Mouse (Mus musculus): ENCODE measurements at regions not wholly inside any gene's neighbourhood (a gene's known extent, or its start where the extent isn't known, plus 50 kb on each side); places are given as distances from the start of the nearest gene placed in this dataset.

- no peaks in the 10 kb centered on the region for H3K79me2 ChIP-seq (replicated peaks; ENCODE audit: control insufficient read depth, insufficient read depth, low read length)
- 64% methylated on average over 2 of the region's 2 CpGs for WGBS
- H3K4me1 ChIP-seq (ENCODE audit: control insufficient read depth, insufficient read depth, low read length): no peaks in the 10 kb centered on the region; the same call in 1 of the 2 replicates
- DNase-seq: no peak
- H3K4me3 ChIP-seq: no peak overlapping the region
- intact Hi-C loops (cut with DNase I): no loop called here
- TF ChIP-seq POLR2A (IDR thresholded peaks at IDR 0.05; ENCODE audit: insufficient read depth, low read depth, low read length) (no peak), CTCF (IDR thresholded peaks at IDR 0.05) (no peak), EP300 (IDR thresholded peaks at IDR 0.05; ENCODE audit: insufficient read depth, low read depth, low read length) (no peak)
- no peak overlapping the region for H3K27ac ChIP-seq
- H3K9ac ChIP-seq (ENCODE audit: low read depth, low read length): no peak overlapping the region
- no peaks in the 10 kb centered on the region for H3K36me3 ChIP-seq (ENCODE audit: control insufficient read depth, insufficient read depth, low read length)
- no peaks in the 10 kb centered on the region for H3K27me3 ChIP-seq (ENCODE audit: control insufficient read depth, insufficient read depth, low read length)
Observed at GRCm38 (mm10) chr2:92694797-92695196, 95.3 kb downstream of the Chst1 start.

DNA sequence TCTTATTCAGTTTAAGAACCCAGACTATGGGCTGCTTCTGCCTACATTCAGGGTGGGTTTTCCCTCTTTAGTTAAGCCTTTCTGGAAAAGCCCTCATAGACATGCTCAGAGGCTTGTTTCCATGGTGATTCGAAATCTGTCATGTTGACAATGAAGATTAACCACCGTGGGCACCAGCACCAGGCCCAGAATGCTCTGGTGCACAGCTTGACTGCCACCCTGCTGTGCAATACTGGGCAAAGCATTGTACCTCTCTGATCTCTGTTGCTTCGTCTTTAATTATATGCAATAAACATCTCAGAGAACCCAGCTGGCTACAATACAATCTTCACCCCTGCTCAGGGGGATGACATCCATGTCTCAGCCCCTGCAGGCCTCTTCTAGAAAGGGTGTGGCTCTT is 96.4 kb downstream of the Chst1 start:
- Histone ChIP-seq H3K4me1 (ENCODE audit: control insufficient read depth, insufficient read depth, low read length) (no peaks in the 10 kb centered on the region; the same call in 1 of the 2 replicates), H3K36me3 (ENCODE audit: control insufficient read depth, insufficient read depth, low read length) (no peaks in the 10 kb centered on the region), H3K27ac (no peak overlapping the region), H3K9ac (ENCODE audit: low read depth, low read length) (no peak overlapping the region), H3K79me2 (replicated peaks; ENCODE audit: control insufficient read depth, insufficient read depth, low read length) (no peaks in the 10 kb centered on the region), H3K4me3 (no peak overlapping the region), H3K27me3 (ENCODE audit: control insufficient read depth, insufficient read depth, low read length) (no peaks in the 10 kb centered on the region)
- DNase-seq: no peak
- intact Hi-C loops (cut with DNase I): no loop called here
- WGBS: 64% methylated on average over 3 of the region's 3 CpGs
- TF ChIP-seq CTCF (IDR thresholded peaks at IDR 0.05) (no peak), POLR2A (IDR thresholded peaks at IDR 0.05; ENCODE audit: insufficient read depth, low read depth, low read length) (no peak), EP300 (IDR thresholded peaks at IDR 0.05; ENCODE audit: insufficient read depth, low read depth, low read length) (no peak)

- H3K79me2 ChIP-seq (replicated peaks; ENCODE audit: control insufficient read depth, insufficient read depth, low read length): no peaks in the 10 kb centered on the region
- no peaks in the 10 kb centered on the region for H3K36me3 ChIP-seq (ENCODE audit: control insufficient read depth, insufficient read depth, low read length)
- TF ChIP-seq CTCF (IDR thresholded peaks at IDR 0.05) (no peak), EP300 (IDR thresholded peaks at IDR 0.05; ENCODE audit: insufficient read depth, low read depth, low read length) (no peak), POLR2A (IDR thresholded peaks at IDR 0.05; ENCODE audit: insufficient read depth, low read depth, low read length) (no peak)
- no peaks in the 10 kb centered on the region; the same call in 1 of the 2 replicates for H3K4me1 ChIP-seq (ENCODE audit: control insufficient read depth, insufficient read depth, low read length)
- H3K9ac ChIP-seq (ENCODE audit: low read depth, low read length): no peak overlapping the region
- DNase-seq: no peak
- H3K27ac ChIP-seq: no peak overlapping the region
- H3K4me3 ChIP-seq: no peak overlapping the region
- WGBS: 83% methylated on average over 5 of the region's 5 CpGs
- no peaks in the 10 kb centered on the region for H3K27me3 ChIP-seq (ENCODE audit: control insufficient read depth, insufficient read depth, low read length)
- intact Hi-C loops (cut with DNase I): no loop called here
Observed at GRCm38 (mm10) chr2:92697721-92698120, 98.2 kb downstream of the Chst1 start.

- H3K4me3 ChIP-seq: no peak overlapping the region
- H3K4me1 ChIP-seq (ENCODE audit: control insufficient read depth, insufficient read depth, low read length): no peaks in the 10 kb centered on the region; the same call in 1 of the 2 replicates
- intact Hi-C loops (cut with DNase I): no loop called here
- H3K27ac ChIP-seq: no peak overlapping the region
- no peak for DNase-seq
- 40% methylated on average over 6 of the region's 6 CpGs for WGBS
- H3K79me2 ChIP-seq (replicated peaks; ENCODE audit: control insufficient read depth, insufficient read depth, low read length): no peaks in the 10 kb centered on the region
- TF ChIP-seq CTCF (IDR thresholded peaks at IDR 0.05): no peak
- TF ChIP-seq POLR2A (IDR thresholded peaks at IDR 0.05; ENCODE audit: insufficient read depth, low read depth, low read length): no peak
- TF ChIP-seq EP300 (IDR thresholded peaks at IDR 0.05; ENCODE audit: insufficient read depth, low read depth, low read length): no peak
- H3K9ac ChIP-seq (ENCODE audit: low read depth, low read length): no peak overlapping the region
- H3K36me3 ChIP-seq (ENCODE audit: control insufficient read depth, insufficient read depth, low read length): no peaks in the 10 kb centered on the region
- no peaks in the 10 kb centered on the region for H3K27me3 ChIP-seq (ENCODE audit: control insufficient read depth, insufficient read depth, low read length)
Observed at GRCm38 (mm10) chr2:92699360-92699759, 99.9 kb downstream of the Chst1 start.

GRCm38 (mm10) chr2:92704035-92704434 is 104.5 kb downstream of the Chst1 start:
- Histone ChIP-seq H3K4me1 (ENCODE audit: control insufficient read depth, insufficient read depth, low read length) (no peaks in the 10 kb centered on the region), H3K79me2 (replicated peaks; ENCODE audit: control insufficient read depth, insufficient read depth, low read length) (no peaks in the 10 kb centered on the region), H3K27me3 (ENCODE audit: control insufficient read depth, insufficient read depth, low read length) (no peaks in the 10 kb centered on the region), H3K36me3 (ENCODE audit: control insufficient read depth, insufficient read depth, low read length) (no peaks in the 10 kb centered on the region), H3K27ac (no peak overlapping the region), H3K4me3 (no peak overlapping the region), H3K9ac (ENCODE audit: low read depth, low read length) (no peak overlapping the region)
- WGBS: 67% methylated on average over 3 of the region's 3 CpGs
- no peak for DNase-seq
- intact Hi-C loops (cut with DNase I): no loop called here
- TF ChIP-seq POLR2A (IDR thresholded peaks at IDR 0.05; ENCODE audit: insufficient read depth, low read depth, low read length): no peak
- no peak for TF ChIP-seq CTCF (IDR thresholded peaks at IDR 0.05)
- TF ChIP-seq EP300 (IDR thresholded peaks at IDR 0.05; ENCODE audit: insufficient read depth, low read depth, low read length): no peak

DNA sequence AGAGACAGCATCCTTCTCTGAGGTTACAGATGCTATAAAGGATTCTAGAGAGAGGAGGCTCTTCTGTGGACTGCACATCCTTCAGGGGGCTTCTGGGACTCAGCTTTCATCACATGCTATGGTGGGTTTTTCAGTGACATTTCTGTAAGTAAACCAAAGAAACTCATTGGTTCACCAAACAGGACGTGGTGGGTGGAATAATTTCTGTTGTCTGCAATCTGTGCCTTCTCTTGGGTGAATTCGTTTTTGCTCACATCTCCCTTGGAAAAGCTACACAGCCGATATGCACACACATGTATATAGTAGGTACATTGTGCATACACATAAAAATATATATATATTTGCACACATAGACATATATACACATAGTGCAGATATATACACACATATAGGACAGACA is 110.2 kb downstream of the Chst1 start:
- intact Hi-C loops (cut with DNase I): no loop called here
- Histone ChIP-seq H3K27me3 (ENCODE audit: control insufficient read depth, insufficient read depth, low read length) (no peaks in the 10 kb centered on the region; the same call in 1 of the 2 replicates), H3K79me2 (replicated peaks; ENCODE audit: control insufficient read depth, insufficient read depth, low read length) (no peaks in the 10 kb centered on the region), H3K4me3 (no peak overlapping the region), H3K4me1 (ENCODE audit: control insufficient read depth, insufficient read depth, low read length) (no peaks in the 10 kb centered on the region), H3K9ac (ENCODE audit: low read depth, low read length) (no peak overlapping the region), H3K27ac (no peak overlapping the region), H3K36me3 (ENCODE audit: control insufficient read depth, insufficient read depth, low read length) (no peaks in the 10 kb centered on the region)
- 76% methylated on average over 3 of the region's 3 CpGs for WGBS
- no peak for DNase-seq
- TF ChIP-seq EP300 (IDR thresholded peaks at IDR 0.05; ENCODE audit: insufficient read depth, low read depth, low read length): no peak
- TF ChIP-seq POLR2A (IDR thresholded peaks at IDR 0.05; ENCODE audit: insufficient read depth, low read depth, low read length): no peak
- no peak for TF ChIP-seq CTCF (IDR thresholded peaks at IDR 0.05)
